Mouse (Mus musculus) lung, adult 2 months (tissue): ENCODE results near the gene Smg7.

Source experiments
- CTCF ChIP-seq: fragments of 200-500 bp; IDR thresholded peaks from 2 replicates; pipeline ENCODE4 v1.5.1; 2011; ENCODE audit warnings: mild to moderate bottlenecking, low read length, control low read depth; ENCODE audit not compliant: insufficient read depth
- POLR2A ChIP-seq: fragments of 200-500 bp; IDR thresholded peaks from 2 replicates; pipeline ENCODE4 v1.6.1; 2011; ENCODE audit warnings: low read depth, mild to moderate bottlenecking, control low read depth, low read length, borderline replicate concordance; ENCODE audit errors: extremely low read depth

GRCm38 (mm10) chr1:152800633-152801176, 101.7 kb downstream of the Smg7 start:
- TF ChIP-seq CTCF (no peak), POLR2A (no peak)
